Mouse (Mus musculus): ENCODE measurements around the gene Pxn.

DNA sequence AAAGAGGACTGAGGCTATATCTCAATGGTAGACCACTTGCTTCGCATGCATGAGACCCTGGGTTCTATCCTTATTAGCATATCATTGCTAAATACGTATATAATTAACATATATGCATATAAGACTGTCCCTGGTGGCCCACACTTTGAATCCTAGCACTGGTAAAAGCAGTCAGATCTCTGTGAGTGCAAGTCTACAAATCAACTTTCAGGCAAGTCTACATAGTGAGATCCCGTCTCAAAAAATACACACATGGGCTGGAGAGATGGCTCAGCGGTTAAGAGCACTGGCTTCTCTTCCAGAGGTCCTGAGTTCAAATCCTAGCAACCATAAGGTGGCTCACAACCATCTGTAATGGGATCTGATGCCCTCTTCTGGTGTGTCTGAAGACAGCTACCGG lies 15.4 kb upstream of the Pxn start:
- no peak for TF ChIP-seq POLR2A (IDR thresholded peaks at IDR 0.05; ENCODE audit: control insufficient read depth, low read depth, low read length)
- no peak for TF ChIP-seq CTCF (IDR thresholded peaks at IDR 0.05; ENCODE audit: control insufficient read depth, insufficient read depth, insufficient replicate concordance, low read depth, low read length)
